Mouse (Mus musculus): ENCODE data around the gene Foxn2.

GRCm38 (mm10) chr17:88494772-88495132 is 54.2 kb downstream of the Foxn2 start:
- TF ChIP-seq CTCF (IDR thresholded peaks at IDR 0.05; ENCODE audit: low read depth) (no peak), EP300 (IDR thresholded peaks at IDR 0.05; ENCODE audit: low read depth) (no peak)

All from liver, embryonic 14.5 days (tissue).